Mouse (Mus musculus): ENCODE results near the gene Ly6g6e.

DNA sequence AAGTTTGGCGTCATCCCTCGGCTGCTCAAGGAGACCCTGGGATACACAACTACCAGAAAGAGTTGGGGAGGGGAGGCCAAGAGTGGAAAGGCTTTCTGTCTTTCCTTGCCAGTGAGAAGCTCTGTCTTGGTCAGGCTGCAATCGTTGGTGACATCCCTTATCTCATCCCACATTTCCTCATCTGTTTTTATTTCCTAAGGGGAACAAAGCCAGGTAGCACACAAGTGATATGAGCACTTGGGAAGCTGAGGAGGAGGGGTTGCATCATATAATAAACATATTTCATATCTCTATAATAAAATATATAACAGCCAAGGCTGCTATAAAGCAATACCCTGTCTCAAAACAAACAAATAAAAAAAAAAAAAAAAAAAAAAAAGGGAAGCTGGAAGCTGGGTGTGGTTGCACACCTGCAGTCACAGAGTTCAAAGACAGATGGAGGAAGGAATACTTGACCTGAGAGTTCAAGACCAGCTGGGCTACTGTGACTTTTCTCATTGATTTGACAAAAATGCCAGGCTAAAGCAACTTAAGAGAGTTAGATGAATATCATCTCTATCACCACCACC lies 7.3 kb downstream of the Ly6g6e start:
- no peak for TF ChIP-seq CTCF (IDR thresholded peaks at IDR 0.05; ENCODE audit: low read depth, low read length)
- TF ChIP-seq EP300 (IDR thresholded peaks at IDR 0.05; ENCODE audit: insufficient read depth, low read depth, low read length): no peak
